Mouse (Mus musculus) MEL (cell line): Measurements from ENCODE around the gene Atp6v0a1. TPM values are rescaled to one million over a fixed set of nuclear protein-coding genes. Genes with fewer than 3 reads are reported as not detected.

Source experiments
- DNase-seq: peaks from one replicate; pipeline ENCODE4 v3.0.0; 2011; ENCODE audit warnings: low read depth, low spot score
- H3K27ac ChIP-seq: 2 replicates; pipeline ENCODE4 v1.5.1; 2012; ENCODE audit warnings: low read depth, mild to moderate bottlenecking, control low read depth, low read length, moderate library complexity; ENCODE audit not compliant: control insufficient read depth
- H3K27me3 ChIP-seq, 2 experiments: fragments of 150-350 bp in 1 of 2; sonication (generic) in 1 of 2; 2 replicates each; pipeline ENCODE4 v1.6.1; 2012; ENCODE audit warnings: low read length in 2 of 2, mild to moderate bottlenecking in 2 of 2, improper control_type of control experiment in 1 of 2, moderate library complexity in 1 of 2; ENCODE audit not compliant: insufficient read depth in 2 of 2, control insufficient read depth in 1 of 2
- H3K36me3 ChIP-seq, 2 experiments: 2 replicates each; pipeline ENCODE4 v1.6.1; 2012 to 2014; ENCODE audit warnings: low read length in 2 of 2, improper control_type of control experiment in 1 of 2, inconsistent platforms in 1 of 2, mild to moderate bottlenecking in 1 of 2; ENCODE audit not compliant: insufficient read depth in 2 of 2, control insufficient read depth in 1 of 2
- H3K4me1 ChIP-seq, 2 experiments: fragments of 150-350 bp in 1 of 2; sonication (generic) in 1 of 2; 2 replicates each; pipeline ENCODE4 v1.6.1; 2012; ENCODE audit warnings: low read length in 2 of 2, improper control_type of control experiment in 1 of 2, mild to moderate bottlenecking in 1 of 2; ENCODE audit not compliant: insufficient read depth in 2 of 2, control insufficient read depth in 1 of 2
- H3K4me3 ChIP-seq, 2 experiments: fragments of 150-350 bp in 1 of 2; sonication (generic) in 1 of 2; 2 replicates each; pipeline ENCODE4 v1.5.1; 2012; ENCODE audit warnings: low read depth in 2 of 2, low read length in 2 of 2, mild to moderate bottlenecking in 2 of 2, moderate library complexity in 2 of 2, control low read depth in 1 of 2, improper control_type of control experiment in 1 of 2; ENCODE audit not compliant: control insufficient read depth in 1 of 2, insufficient read depth in 1 of 2
- H3K79me2 ChIP-seq: 2 replicates; pipeline ENCODE4 v1.6.1; 2012; ENCODE audit warnings: mild to moderate bottlenecking, low read length, moderate library complexity; ENCODE audit not compliant: control insufficient read depth, poor library complexity, insufficient read depth
- H3K9ac ChIP-seq: 2 replicates; pipeline ENCODE4 v1.6.1; 2012; ENCODE audit warnings: low read depth, mild to moderate bottlenecking, control low read depth, low read length, moderate library complexity; ENCODE audit not compliant: control insufficient read depth, poor library complexity, severe bottlenecking
- H3K9me3 ChIP-seq: fragments of 150-350 bp; sonication (generic); replicated peaks from 2 replicates; pipeline ENCODE4 v1.6.1; 2012; ENCODE audit warnings: mild to moderate bottlenecking, low read length, improper control_type of control experiment, moderate library complexity; ENCODE audit not compliant: insufficient read depth
- BHLHE40 ChIP-seq: IDR thresholded peaks from 2 replicates; pipeline ENCODE4 v1.6.1; 2012; ENCODE audit warnings: low read depth, mild to moderate bottlenecking, inconsistent platforms, low read length, improper control_type of control experiment, borderline replicate concordance
- CHD1 ChIP-seq: IDR thresholded peaks from 2 replicates; pipeline ENCODE4 v1.6.1; 2012; ENCODE audit warnings: low read depth, mild to moderate bottlenecking, inconsistent platforms, low read length, improper control_type of control experiment
- CTCF ChIP-seq, 3 experiments: IDR thresholded peaks in 2 of 3; conservative IDR thresholded peaks in 1 of 3; 2 replicates each; pipeline ENCODE4 v1.5.1; 2011 to 2012; ENCODE audit warnings: low read length in 3 of 3, low read depth in 2 of 3, mild to moderate bottlenecking in 2 of 3, improper control_type of control experiment in 1 of 3, inconsistent platforms in 1 of 3, mixed read lengths in 1 of 3, moderate library complexity in 1 of 3; ENCODE audit not compliant: control insufficient read depth in 1 of 3, insufficient read depth in 1 of 3, poor library complexity in 1 of 3, severe bottlenecking in 1 of 3
- E2F4 ChIP-seq: IDR thresholded peaks from 2 replicates; pipeline ENCODE4 v1.6.1; 2011; ENCODE audit warnings: low read depth, low read length, improper control_type of control experiment, borderline replicate concordance
- ELF1 ChIP-seq: IDR thresholded peaks from 2 replicates; pipeline ENCODE4 v1.6.1; 2014; ENCODE audit warnings: low read depth, mild to moderate bottlenecking, inconsistent platforms, low read length, improper control_type of control experiment, moderate library complexity
- EP300 ChIP-seq, 2 experiments: IDR thresholded peaks; 2 replicates each; pipeline ENCODE4 v1.6.1; 2011; ENCODE audit warnings: improper control_type of control experiment in 2 of 2, low read length in 2 of 2, low read depth in 1 of 2, mild to moderate bottlenecking in 1 of 2
- ETS1 ChIP-seq: IDR thresholded peaks from 2 replicates; pipeline ENCODE4 v1.6.1; 2012; ENCODE audit warnings: low read depth, mild to moderate bottlenecking, inconsistent platforms, low read length, improper control_type of control experiment, moderate library complexity
- HCFC1 ChIP-seq: IDR thresholded peaks from 2 replicates; pipeline ENCODE4 v1.6.1; 2012; ENCODE audit warnings: low read depth, mild to moderate bottlenecking, inconsistent platforms, low read length, improper control_type of control experiment, moderate library complexity
- KAT2A ChIP-seq: conservative IDR thresholded peaks from 2 replicates; pipeline ENCODE4 v1.6.1; 2012; ENCODE audit warnings: low read depth, low read length, improper control_type of control experiment, inconsistent platforms
- MAFK ChIP-seq: IDR thresholded peaks from 2 replicates; pipeline ENCODE4 v1.6.1; 2011; ENCODE audit warnings: low read depth, mild to moderate bottlenecking, low read length, improper control_type of control experiment, borderline replicate concordance
- MAX ChIP-seq: IDR thresholded peaks from 2 replicates; pipeline ENCODE4 v1.6.1; 2011; ENCODE audit warnings: low read length, improper control_type of control experiment
- MAZ ChIP-seq: IDR thresholded peaks from 2 replicates; pipeline ENCODE4 v1.6.1; 2012; ENCODE audit warnings: low read depth, mild to moderate bottlenecking, inconsistent platforms, low read length, improper control_type of control experiment
- MEF2A ChIP-seq: IDR thresholded peaks from 2 replicates; pipeline ENCODE4 v1.6.1; 2014; ENCODE audit warnings: low read depth, mild to moderate bottlenecking, inconsistent platforms, low read length, improper control_type of control experiment; ENCODE audit not compliant: poor library complexity, insufficient replicate concordance, severe bottlenecking; ENCODE audit errors: extremely low read depth
- MYB ChIP-seq: IDR thresholded peaks from 2 replicates; pipeline ENCODE4 v1.6.1; 2011; ENCODE audit warnings: mild to moderate bottlenecking, low read depth, low read length, improper control_type of control experiment
- MYC ChIP-seq: IDR thresholded peaks from 2 replicates; pipeline ENCODE4 v1.6.1; 2011; ENCODE audit warnings: low read depth, mild to moderate bottlenecking, low read length, improper control_type of control experiment, moderate library complexity
- NRF1 ChIP-seq: IDR thresholded peaks from 2 replicates; pipeline ENCODE4 v1.6.1; 2014; ENCODE audit warnings: low read depth, mild to moderate bottlenecking, inconsistent platforms, low read length, improper control_type of control experiment, moderate library complexity; ENCODE audit not compliant: poor library complexity, insufficient read depth, severe bottlenecking
- POLR2A ChIP-seq, 2 experiments: IDR thresholded peaks; 2 replicates each; pipeline ENCODE4 v1.6.1; 2011 to 2012; ENCODE audit warnings: low read length in 2 of 2, mild to moderate bottlenecking in 2 of 2, control low read depth in 1 of 2, improper control_type of control experiment in 1 of 2, low read depth in 1 of 2, moderate library complexity in 1 of 2; ENCODE audit not compliant: control insufficient read depth in 1 of 2, insufficient read depth in 1 of 2, poor library complexity in 1 of 2
- POLR2AphosphoS2 ChIP-seq: IDR thresholded peaks from 2 replicates; pipeline ENCODE4 v1.6.1; 2011; ENCODE audit warnings: low read length, improper control_type of control experiment
- POLR2AphosphoS5 ChIP-seq: IDR thresholded peaks from 2 replicates; pipeline ENCODE4 v1.6.1; 2012; ENCODE audit warnings: low read depth, borderline replicate concordance, mild to moderate bottlenecking, inconsistent platforms, low read length, moderate library complexity, mixed read lengths
- RAD21 ChIP-seq: IDR thresholded peaks from 2 replicates; pipeline ENCODE4 v1.6.1; 2011; ENCODE audit warnings: mild to moderate bottlenecking, low read depth, low read length, improper control_type of control experiment
- SIN3A ChIP-seq: IDR thresholded peaks from 2 replicates; pipeline ENCODE4 v1.6.1; 2012; ENCODE audit warnings: low read length, improper control_type of control experiment, inconsistent platforms
- SMC3 ChIP-seq: IDR thresholded peaks from 2 replicates; pipeline ENCODE4 v1.6.1; 2011; ENCODE audit warnings: low read depth, low read length, improper control_type of control experiment
- TAL1 ChIP-seq: IDR thresholded peaks from 2 replicates; pipeline ENCODE4 v1.6.1; 2012; ENCODE audit warnings: mild to moderate bottlenecking, inconsistent platforms, low read length, moderate library complexity, mixed read lengths
- TCF12 ChIP-seq: IDR thresholded peaks from 2 replicates; pipeline ENCODE4 v1.6.1; 2014; ENCODE audit warnings: low read depth, mild to moderate bottlenecking, inconsistent platforms, low read length, improper control_type of control experiment, moderate library complexity
- ZC3H11A ChIP-seq: IDR thresholded peaks from 2 replicates; pipeline ENCODE4 v1.6.1; 2012; ENCODE audit warnings: low read depth, mild to moderate bottlenecking, inconsistent platforms, low read length, improper control_type of control experiment
- ZMIZ1 ChIP-seq: IDR thresholded peaks from 2 replicates; pipeline ENCODE4 v1.6.1; 2012; ENCODE audit warnings: low read depth, mild to moderate bottlenecking, inconsistent platforms, low read length, improper control_type of control experiment, moderate library complexity
- polyA plus RNA-seq, 2 experiments: library from polyadenylated mRNA; stranded (reverse) in 1 of 2; unstranded in 1 of 2; fragments of >175 nt in 1 of 2; fragments of >200 nt in 1 of 2; gene quantifications; 2 replicates each; pipeline versions ENCODE4 v1.2.1 to v1.2.4; 2012; ENCODE audit warnings: low replicate concordance in 2 of 2, low read depth in 1 of 2; ENCODE audit not compliant: insufficient read length in 2 of 2, insufficient read depth in 1 of 2, missing spikeins in 1 of 2
- total RNA-seq: library from RNA; depleted of rRNA; stranded (reverse); fragments of 300-350 nt; gene quantifications from 2 replicates; pipeline ENCODE4 v1.2.3, GENCODE M21; 2012

Gene Atp6v0a1
- total and polyA plus RNA-seq, 3 experiments, result 12.8 to 23.2 TPM; not detected in 1

- Histone ChIP-seq H3K79me2 (no peaks in the 10 kb centered on the region; the same call in 1 of the 2 replicates), H3K9ac (no peak overlapping the region), H3K9me3 (no peaks in the 10 kb centered on the region), H3K4me1 (peaks cover 5 to 11% of the 10 kb centered on the region in 2 experiments), H3K27me3 (no peaks in the 10 kb centered on the region), H3K36me3 (peaks cover 0 to 7% of the 10 kb centered on the region in 2 experiments; a peak in 2 of 4 replicates), H3K27ac (no peak overlapping the region), H3K4me3 (no peak overlapping the region)
- TF ChIP-seq CTCF (IDR thresholded peaks at IDR 0.05 in 2 of 3, conservative IDR thresholded peaks at IDR 0.05 in 1 of 3; ENCODE audit: control insufficient read depth in 1 of 3, insufficient read depth in 1 of 3, low read depth in 2 of 3, low read length in 3 of 3, poor library complexity in 1 of 3, severe bottlenecking in 1 of 3) (no peak), HCFC1 (no peak), MAX (no peak), EP300 (IDR thresholded peaks at IDR 0.05; ENCODE audit: low read depth in 1 of 2, low read length in 2 of 2) (no peak), RAD21 (no peak), CHD1 (no peak), POLR2AphosphoS2 (no peak), POLR2AphosphoS5 (no peak), ZC3H11A (no peak), MEF2A (no peak), ELF1 (no peak), SMC3 (no peak), NRF1 (no peak)
- no peak for DNase-seq
Observed at GRCm38 (mm10) chr11:101071810-101072428, 62.7 kb downstream of the Atp6v0a1 start.

GRCm38 (mm10) chr11:101078121-101078520 lies 68.9 kb downstream of the Atp6v0a1 start, which contains the start of gene Hsd17b1:
TSS of gene Hsd17b1 (plus strand) at chr11:101078411.
- peaks cover 6% of the 10 kb centered on the region for H3K79me2 ChIP-seq
- TF ChIP-seq SIN3A (no peak), MAZ (no peak), TAL1 (no peak), TCF12 (no peak), E2F4 (no peak), POLR2A (IDR thresholded peaks at IDR 0.05; ENCODE audit: control insufficient read depth in 1 of 2, insufficient read depth in 1 of 2, low read depth in 1 of 2, low read length in 2 of 2, poor library complexity in 1 of 2) (no peak), MYC (no peak), MYB (no peak), MEF2A (no peak), BHLHE40 (no peak), MAFK (no peak), MAX (no peak), CTCF (IDR thresholded peaks at IDR 0.05 in 2 of 3, conservative IDR thresholded peaks at IDR 0.05 in 1 of 3; ENCODE audit: control insufficient read depth in 1 of 3, insufficient read depth in 1 of 3, low read depth in 2 of 3, low read length in 3 of 3, poor library complexity in 1 of 3, severe bottlenecking in 1 of 3) (no peak), NRF1 (no peak), EP300 (IDR thresholded peaks at IDR 0.05; ENCODE audit: low read depth in 1 of 2, low read length in 2 of 2) (no peak), ZC3H11A (no peak), ZMIZ1 (no peak), ETS1 (no peak), KAT2A (no peak)
- TF ChIP-seq, all 39 proteins: peak for 0
- no peak within 1 kb of the TSS for H3K9ac ChIP-seq
- DNase-seq, result no peak
- peaks cover 3 to 5% of the 10 kb centered on the region in 2 experiments; a peak in 3 of 4 replicates for H3K4me1 ChIP-seq
- H3K27ac ChIP-seq, result no peak within 1 kb of the TSS
- H3K27me3 ChIP-seq, result no peaks in the 10 kb centered on the region
- H3K36me3 ChIP-seq, result peaks cover 0 to 4% of the 10 kb centered on the region in 2 experiments; a peak in 2 of 4 replicates
- no peaks in the 10 kb centered on the region for H3K9me3 ChIP-seq
- no peak within 1 kb of the TSS for H3K4me3 ChIP-seq
